Mouse (Mus musculus) limb, embryonic 14.5 days (tissue): ENCODE measurements around the gene Rarb. TPM values are rescaled to one million over a fixed set of nuclear protein-coding genes. Genes with fewer than 3 reads are reported as not detected.

Source experiments
- ATAC-seq: fragments of 200-750 bp; cut with Nextera tagmentation; 2 replicates; pipeline ENCODE4 v1.8.0; 2017; ENCODE audit warnings: low read depth, moderate number of reproducible peaks, moderate TSS enrichment; ENCODE audit not compliant: low FRiP score
- DNase-seq: peaks from one replicate; pipeline ENCODE4 v3.0.0-alpha.2; 2015; ENCODE audit warnings: low spot score
- H3K27ac ChIP-seq: fragments of 300-500 bp; sonication (generic); replicated peaks from 2 replicates; pipeline ENCODE4 v1.5.1; 2014; ENCODE audit warnings: low read depth, mild to moderate bottlenecking, low read length, moderate library complexity, mixed read lengths
- H3K27me3 ChIP-seq: fragments of 300-500 bp; sonication (generic); 2 replicates; pipeline ENCODE4 v1.6.1; 2014; ENCODE audit warnings: low read length, mixed read lengths; ENCODE audit not compliant: control insufficient read depth, insufficient read depth
- H3K36me3 ChIP-seq: fragments of 300-500 bp; sonication (generic); 2 replicates; pipeline ENCODE4 v1.6.1; 2014; ENCODE audit warnings: mild to moderate bottlenecking, low read length, moderate library complexity, mixed read lengths; ENCODE audit not compliant: control insufficient read depth, insufficient read depth
- H3K4me1 ChIP-seq: fragments of 300-500 bp; sonication (generic); 2 replicates; pipeline ENCODE4 v1.6.1; 2014; ENCODE audit warnings: antibody characterized with exemption, low read length, mixed read lengths; ENCODE audit not compliant: control insufficient read depth, insufficient read depth
- H3K4me2 ChIP-seq: fragments of 300-500 bp; sonication (generic); replicated peaks from 2 replicates; pipeline ENCODE4 v1.6.1; 2014; ENCODE audit warnings: low read depth, mild to moderate bottlenecking, low read length, moderate library complexity; ENCODE audit not compliant: severe bottlenecking
- H3K4me3 ChIP-seq: fragments of 300-500 bp; sonication (generic); replicated peaks from 2 replicates; pipeline ENCODE4 v1.5.1; 2014; ENCODE audit warnings: low read length
- H3K9ac ChIP-seq: fragments of 300-500 bp; sonication (generic); 2 replicates; pipeline ENCODE4 v1.6.1; 2014; ENCODE audit warnings: mild to moderate bottlenecking, low read depth, low read length, moderate library complexity; ENCODE audit not compliant: severe bottlenecking
- H3K9me3 ChIP-seq: fragments of 300-500 bp; sonication (generic); 2 replicates; pipeline ENCODE4 v1.6.1; 2016; ENCODE audit warnings: low read length; ENCODE audit not compliant: control insufficient read depth
- POLR2A ChIP-seq: fragments of 200-500 bp; IDR thresholded peaks from 2 replicates; pipeline ENCODE4 v1.8.0; 2012; ENCODE audit warnings: inconsistent platforms, mild to moderate bottlenecking, moderate library complexity, borderline replicate concordance; ENCODE audit not compliant: insufficient read depth, insufficient read length; ENCODE audit errors: extremely low read depth
- WGBS: fragments of 180-500 bp; shearing (Covaris S2); extraction: QIAGEN DNeasy Blood & Tissue Kit; methylation state at CpG from one replicate; pipeline ENCODE4 v1.1.7; 2014; 5-methylcytosine and 5-hydroxymethylcytosine counted together
- polyA plus RNA-seq, 2 experiments: library from polyadenylated mRNA; depleted of rRNA in 1 of 2; stranded (reverse) in 1 of 2; unstranded in 1 of 2; fragments of >200 nt; fragmentation: Nextera tagmentation in 1 of 2; extraction: Ambion mirVana in 1 of 2; gene quantifications; 2 replicates each; pipeline versions ENCODE4 v1.2.1 to v1.2.3; 2012 to 2014

The Rarb gene
- polyA plus RNA-seq, 2 experiments = 14.6 to 17.4 TPM

DNA sequence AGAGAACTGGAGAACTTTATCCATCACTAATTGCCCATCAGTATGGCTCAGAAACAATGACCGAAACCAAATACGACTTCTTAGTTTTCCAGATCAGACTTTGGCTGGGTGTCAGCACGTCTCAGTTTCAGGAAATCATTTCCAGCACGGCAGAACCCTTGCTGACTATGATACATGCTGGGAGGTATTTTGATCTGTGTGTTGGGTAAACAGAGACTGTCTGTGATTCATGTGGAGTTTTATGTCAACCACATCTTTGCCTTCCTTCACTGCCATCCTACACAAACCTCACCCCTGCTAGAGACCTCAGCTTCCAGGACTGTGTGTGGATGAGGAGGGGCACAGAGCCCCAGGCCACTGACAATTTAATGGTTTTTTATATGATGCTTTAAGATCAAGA lies 308.4 kb downstream of the Rarb start:
- no peak overlapping the region for H3K4me2 ChIP-seq
- H3K9ac ChIP-seq = no peak overlapping the region
- 0 out of 2 replicates have a peak, but pooled peaks cover 3% of the 10 kb centered on the region for H3K36me3 ChIP-seq
- H3K4me3 ChIP-seq = no peak overlapping the region
- 22% methylated on average over 4 of the region's 4 CpGs for WGBS
- TF ChIP-seq POLR2A = no peak
- peaks cover 15% of the 10 kb centered on the region for H3K4me1 ChIP-seq
- no peaks in the 10 kb centered on the region for H3K27me3 ChIP-seq
- ATAC-seq (0 out of 2 replicates have a peak, but pooled peaks have one; percentile 41), DNase-seq (peak; percentile 40)
- no peak overlapping the region for H3K27ac ChIP-seq
- H3K9me3 ChIP-seq = no peaks in the 10 kb centered on the region

DNA sequence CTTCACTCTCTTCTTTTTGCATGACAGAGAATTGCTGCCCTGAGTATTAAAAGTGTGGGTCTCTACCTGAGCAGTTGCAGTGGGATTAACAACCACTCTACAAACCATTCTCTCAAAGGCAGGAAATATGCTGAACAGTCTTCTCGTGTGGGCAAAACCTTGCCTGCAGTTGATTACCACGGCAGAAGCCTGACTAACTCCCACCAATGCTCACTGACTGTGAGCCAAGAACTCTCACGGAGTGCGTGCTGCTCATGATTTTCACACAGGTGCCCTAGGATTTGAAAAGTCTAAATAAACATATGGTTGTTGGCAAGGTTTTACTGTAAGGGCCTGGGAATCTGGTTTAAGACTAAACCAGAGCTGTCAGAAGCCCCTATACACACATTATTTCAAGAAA lies 309.1 kb downstream of the Rarb start:
- no peak overlapping the region for H3K27ac ChIP-seq

DNA sequence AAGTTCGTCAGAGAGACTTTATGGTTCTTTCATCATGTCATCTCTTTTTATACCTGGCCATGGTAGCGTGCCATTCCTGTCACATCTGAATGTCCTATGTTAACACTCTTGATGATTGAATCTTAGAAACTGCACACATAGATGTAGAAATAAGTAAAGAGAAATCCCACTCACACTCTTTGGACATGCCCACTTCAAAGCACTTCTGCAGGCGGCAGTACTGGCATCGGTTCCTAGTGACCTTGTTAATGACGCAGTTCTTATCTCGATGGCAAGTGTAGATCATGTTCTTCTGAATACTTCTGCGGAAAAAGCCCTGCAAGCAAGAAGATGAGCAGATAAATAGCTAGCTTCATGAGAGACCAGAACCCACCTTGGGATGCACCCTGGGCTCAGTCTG lies 310.2 kb downstream of the Rarb start:
- ATAC-seq (no peak), DNase-seq (no peak)
- TF ChIP-seq POLR2A = no peak
- Histone ChIP-seq H3K9ac (no peak overlapping the region), H3K4me1 (peaks cover 15% of the 10 kb centered on the region), H3K4me2 (no peak overlapping the region), H3K9me3 (no peaks in the 10 kb centered on the region), H3K27ac (no peak overlapping the region), H3K4me3 (no peak overlapping the region), H3K36me3 (0 out of 2 replicates have a peak, but pooled peaks cover 3% of the 10 kb centered on the region), H3K27me3 (no peaks in the 10 kb centered on the region)
- WGBS = 92% methylated on average over 7 of the region's 7 CpGs

More for the DNA sequence above, 309.1 kb downstream of the Rarb start:
- Histone ChIP-seq H3K4me3 (no peak overlapping the region), H3K9ac (no peak overlapping the region), H3K36me3 (0 out of 2 replicates have a peak, but pooled peaks cover 3% of the 10 kb centered on the region), H3K9me3 (no peaks in the 10 kb centered on the region), H3K4me1 (peaks cover 15% of the 10 kb centered on the region), H3K27me3 (no peaks in the 10 kb centered on the region), H3K4me2 (no peak overlapping the region)
- WGBS = 19% methylated on average over 4 of the region's 4 CpGs
- no peak for DNase-seq
- ATAC-seq = no peak
- no peak for TF ChIP-seq POLR2A

DNA sequence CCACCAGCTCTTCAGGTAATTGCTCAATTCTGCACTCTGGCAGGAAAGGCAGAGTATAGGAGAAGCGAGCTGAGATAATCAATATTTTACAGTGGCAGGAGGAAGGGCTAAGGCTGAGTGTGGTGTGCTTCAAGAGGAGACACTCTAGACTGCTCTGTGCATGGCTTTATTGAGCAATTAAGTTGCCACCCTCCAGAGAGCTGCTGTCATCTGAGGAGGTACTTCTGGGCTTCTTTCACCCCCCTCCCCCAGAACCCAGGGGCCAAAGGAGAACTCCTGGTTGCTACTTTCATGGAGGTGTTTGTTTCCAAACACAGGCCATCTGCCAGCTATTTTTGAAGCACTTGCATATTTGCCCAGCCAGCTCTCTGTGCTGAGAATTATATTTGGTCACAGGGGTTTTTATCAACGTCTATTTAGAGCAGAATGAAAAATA lies 321.7 kb downstream of the Rarb start:
- Histone ChIP-seq H3K36me3 (no peaks in the 10 kb centered on the region), H3K27ac (no peak overlapping the region), H3K4me3 (no peak overlapping the region), H3K9me3 (no peaks in the 10 kb centered on the region), H3K9ac (no peak overlapping the region), H3K4me1 (no peaks in the 10 kb centered on the region), H3K4me2 (no peak overlapping the region), H3K27me3 (no peaks in the 10 kb centered on the region)
- ATAC-seq = no peak; the same call in 1 of the 2 replicates
- no peak for DNase-seq
- TF ChIP-seq POLR2A = no peak
- WGBS = 26% methylated on average over 2 of the region's 2 CpGs

DNA sequence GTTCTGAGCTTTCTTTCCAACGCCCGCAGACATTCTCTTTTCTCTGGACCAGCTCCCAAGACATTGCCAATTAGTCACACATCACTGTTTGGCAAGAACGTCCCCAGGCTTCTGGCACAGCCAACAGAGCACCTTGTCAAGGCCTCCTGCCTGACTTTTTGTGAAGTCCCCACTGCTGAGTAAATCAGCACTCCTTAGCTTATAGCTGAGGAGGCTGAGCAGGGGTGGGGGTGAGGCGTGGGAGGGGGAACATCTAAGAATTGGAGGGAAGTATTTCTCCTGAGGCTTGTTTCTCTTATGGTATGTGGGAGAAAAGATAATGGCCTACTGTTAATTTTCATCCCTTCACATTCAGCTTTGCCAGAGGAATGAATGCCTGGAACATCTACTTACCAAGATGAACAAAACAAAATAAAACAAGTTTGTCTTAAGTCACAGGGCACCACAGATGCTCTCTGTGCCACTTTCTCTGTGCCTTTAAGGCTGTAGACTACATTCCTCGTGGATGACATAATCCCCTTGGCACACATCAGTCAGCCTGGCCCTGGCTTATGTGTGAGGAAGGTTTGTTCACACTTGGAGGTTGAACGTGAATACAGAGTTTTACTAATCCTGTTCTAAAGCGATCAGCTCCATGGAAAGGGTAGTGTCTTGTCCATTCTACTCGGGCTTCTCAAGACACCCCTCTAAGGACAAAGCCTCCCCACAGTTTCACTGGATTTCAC lies 335.1 kb downstream of the Rarb start:
- H3K9me3 ChIP-seq = no peaks in the 10 kb centered on the region
- no peak for TF ChIP-seq POLR2A
- H3K27ac ChIP-seq = peak overlapping the region; percentile 65
- no peaks in the 10 kb centered on the region for H3K27me3 ChIP-seq
- H3K9ac ChIP-seq = no peak overlapping the region
- no peak overlapping the region for H3K4me3 ChIP-seq
- DNase-seq (peak; percentile 61), ATAC-seq (peak; percentile 88)
- H3K4me1 ChIP-seq = peaks cover 13% of the 10 kb centered on the region
- WGBS = 39% methylated on average over 8 of the region's 8 CpGs
- no peaks in the 10 kb centered on the region for H3K36me3 ChIP-seq
- H3K4me2 ChIP-seq = no peak overlapping the region
